Mouse (Mus musculus) left cerebral cortex, adult 9 months (tissue): Measurements from ENCODE around the gene Fancd2os.

Source experiments
- DNase-seq, 2 experiments: peaks; one replicate each; pipeline ENCODE4 v3.0.0; 2022; ENCODE audit warnings: low spot score in 2 of 2

Gene Fancd2os

DNA sequence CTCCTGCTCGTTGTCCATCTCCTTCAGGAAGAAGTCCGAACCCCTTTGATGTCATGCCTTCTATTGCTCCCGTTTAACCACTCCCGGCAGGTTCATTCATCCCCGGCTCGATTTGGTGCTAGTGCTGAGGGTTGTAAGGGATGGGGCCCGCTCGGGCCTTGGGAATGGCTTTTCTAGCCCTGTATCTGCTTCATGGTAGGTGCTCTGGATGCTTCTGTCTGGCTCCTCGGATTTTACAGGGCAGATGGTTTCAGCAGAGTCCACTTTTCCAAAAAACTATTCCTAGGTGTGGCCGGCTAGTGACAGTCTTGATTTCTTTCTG lies 4.7 kb upstream of the Fancd2os start:
- no peak for DNase-seq

DNA sequence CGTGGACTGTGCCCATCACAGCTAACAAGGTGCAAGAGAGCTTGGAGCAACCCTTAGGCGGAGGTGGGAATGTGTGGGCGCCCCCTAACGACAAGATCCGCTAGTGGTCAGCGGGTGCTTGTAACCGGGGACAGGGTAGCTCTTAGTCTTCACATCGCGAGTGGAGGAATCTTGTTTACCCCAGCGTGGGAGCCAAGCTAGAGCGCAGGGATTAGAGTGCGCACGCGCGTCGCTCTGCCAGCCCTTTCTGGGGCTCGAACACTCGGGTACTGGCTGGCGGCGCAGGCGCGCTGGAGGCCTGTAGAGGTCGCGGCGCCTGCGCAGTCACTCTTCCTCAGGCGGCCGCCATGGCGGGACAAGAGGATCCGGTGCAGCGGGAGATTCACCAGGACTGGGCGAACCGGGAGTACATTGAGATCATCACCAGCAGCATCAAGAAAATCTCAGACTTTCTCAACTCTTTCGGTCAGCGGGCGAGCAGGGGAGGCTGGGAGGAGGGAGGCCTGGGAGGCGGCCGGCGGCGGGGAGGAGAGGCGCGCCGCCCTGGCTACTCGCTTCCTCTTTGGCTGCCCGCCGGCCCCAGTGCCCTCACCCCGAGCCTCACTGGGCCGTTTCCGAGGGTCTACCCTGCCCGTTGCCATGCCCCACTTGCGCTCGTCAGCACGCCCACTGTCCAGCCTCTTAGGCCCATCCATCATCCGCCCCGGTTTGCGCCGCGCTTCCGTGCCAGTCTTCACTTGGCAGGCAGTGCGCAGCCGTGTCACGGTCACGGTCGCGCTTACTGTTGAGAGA lies 4.1 kb upstream of the Fancd2os start, which contains the start of gene Brk1:
Gene Brk1 (plus strand): TSS at position 341 of the 792 bp plus-strand sequence.
- peak; percentile 79 to 93 for DNase-seq

DNA sequence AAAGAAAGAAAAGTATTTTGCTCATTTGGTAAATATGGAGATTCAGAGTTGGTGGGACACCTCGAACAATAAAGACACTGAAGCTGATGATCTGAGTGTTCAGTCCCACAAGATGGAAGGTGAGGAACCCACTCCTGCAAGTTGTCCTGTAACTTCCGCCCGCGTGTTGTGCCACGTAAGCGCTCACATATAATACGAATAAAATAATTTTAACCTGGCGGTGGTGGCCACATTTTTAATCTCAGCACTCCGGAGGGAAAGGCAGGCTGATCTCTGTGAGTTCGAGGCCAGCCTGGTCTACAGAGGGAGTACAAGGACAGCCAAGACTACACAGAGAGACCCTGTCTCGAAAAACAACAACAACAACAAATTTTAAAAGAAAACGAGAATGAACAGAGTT lies 3.5 kb upstream of the Fancd2os start:
- DNase-seq, result no peak

DNA sequence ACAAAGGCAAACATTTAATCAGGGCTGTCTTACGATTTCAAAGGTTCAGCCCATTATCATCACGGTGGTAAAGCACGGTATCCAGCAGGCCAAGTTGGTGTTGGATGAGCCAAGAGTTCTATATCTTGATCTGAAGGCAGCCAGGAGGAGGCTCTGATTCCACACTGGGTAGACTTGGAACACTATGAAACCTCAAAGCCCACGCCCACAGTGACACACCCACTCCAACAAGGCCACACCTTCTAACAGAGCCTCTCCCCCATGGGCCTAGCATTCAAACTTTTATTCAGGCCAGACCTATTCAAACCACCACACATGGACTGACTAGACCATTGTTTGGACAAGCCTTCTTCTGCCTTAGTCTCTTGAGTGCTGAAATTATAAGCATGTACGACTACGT lies 2.3 kb upstream of the Fancd2os start:
- DNase-seq, result no peak

DNA sequence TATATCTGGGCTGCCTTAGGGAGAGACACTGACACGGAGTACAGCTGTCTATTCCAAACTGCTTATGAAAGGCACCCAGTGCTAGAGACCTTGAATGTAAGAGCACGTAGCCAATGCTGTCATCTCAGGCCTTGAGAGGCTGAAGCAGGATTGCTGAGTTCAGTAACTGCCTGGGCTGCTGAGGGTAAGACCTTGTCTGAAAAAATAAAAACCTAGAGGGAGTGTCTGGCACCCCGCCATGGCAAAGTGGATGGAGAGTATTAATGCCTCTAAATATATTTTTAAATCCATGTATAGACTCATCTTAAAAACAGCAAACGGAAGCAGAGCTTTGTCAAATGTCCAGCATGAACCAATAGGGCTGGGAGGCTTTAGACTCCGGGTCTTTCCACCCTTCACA lies 682 bp downstream of the Fancd2os start:
- no peak for DNase-seq

DNA sequence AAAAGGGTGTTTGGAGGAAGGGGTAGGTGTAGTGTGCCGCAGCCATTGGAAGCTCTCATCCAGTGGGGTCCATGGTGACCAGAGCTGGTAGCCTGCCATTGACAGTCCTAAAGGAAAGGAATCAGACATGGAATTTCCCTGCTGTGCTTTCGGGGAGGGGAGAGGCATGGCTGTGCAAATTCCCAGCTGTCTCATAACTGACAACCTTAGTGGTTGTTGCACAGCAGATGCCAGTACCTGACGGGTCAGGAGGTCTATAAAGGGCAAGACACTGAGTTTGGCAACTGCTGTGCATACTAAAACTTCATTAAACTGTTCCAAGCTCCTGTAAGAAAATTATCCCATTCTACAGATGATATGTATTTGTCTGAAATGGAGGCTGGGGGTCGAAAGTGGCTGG lies 2.6 kb downstream of the Fancd2os start:
- no peak for DNase-seq

DNA sequence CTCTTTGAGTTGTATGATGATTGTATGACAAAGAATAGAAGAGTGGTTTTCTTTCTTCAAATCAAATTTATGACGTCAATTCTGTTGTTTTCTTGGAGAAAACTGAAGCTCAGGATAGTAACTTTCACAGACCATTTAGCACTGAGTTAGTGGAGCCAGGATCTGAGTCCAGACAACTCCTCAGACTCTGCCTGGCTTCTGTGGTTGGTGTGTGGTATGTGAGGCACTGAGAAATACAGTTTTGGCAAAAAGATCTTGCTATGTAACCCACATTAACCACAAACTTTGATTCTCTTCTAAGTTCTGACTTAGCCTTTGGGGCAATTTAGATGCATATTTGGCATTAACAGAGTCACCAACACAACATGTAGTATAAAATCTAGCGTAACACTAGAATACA lies 7.9 kb downstream of the Fancd2os start:
- no peak for DNase-seq

DNA sequence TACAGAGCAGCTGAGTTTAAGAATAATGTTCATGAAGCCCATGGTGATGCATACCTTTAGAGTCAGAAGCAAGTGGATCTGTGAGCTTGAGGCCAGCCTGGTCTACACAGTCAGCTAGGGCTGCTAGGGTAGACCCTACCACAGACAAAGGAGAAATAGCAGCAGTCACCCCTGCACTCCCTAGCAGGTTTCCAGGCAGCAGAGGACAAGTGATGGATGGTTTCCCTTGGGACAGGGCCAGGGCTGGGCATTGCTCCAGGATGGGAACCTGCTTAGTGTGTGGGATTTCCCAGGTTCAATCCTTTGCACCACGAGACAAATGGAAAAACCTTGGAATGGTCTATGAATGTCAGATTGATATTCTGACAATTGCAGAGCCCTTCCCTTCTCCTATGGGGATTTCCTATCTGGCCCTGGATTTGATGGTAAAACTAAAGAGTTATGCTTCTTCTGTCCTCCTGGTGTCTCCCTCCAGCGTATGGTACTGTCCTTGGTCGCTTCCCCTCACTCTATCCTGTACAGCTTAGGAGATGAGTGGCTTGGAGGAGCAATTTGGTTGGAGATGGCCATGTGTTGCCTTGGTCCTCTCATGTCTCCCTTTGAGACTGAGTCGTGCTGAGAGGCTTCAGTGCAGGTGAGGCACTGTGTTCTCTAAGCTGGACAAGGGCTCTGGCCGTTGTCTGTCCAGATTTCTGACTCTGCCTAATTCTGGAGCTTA lies 13.9 kb downstream of the Fancd2os start:
- DNase-seq, result no peak

DNA sequence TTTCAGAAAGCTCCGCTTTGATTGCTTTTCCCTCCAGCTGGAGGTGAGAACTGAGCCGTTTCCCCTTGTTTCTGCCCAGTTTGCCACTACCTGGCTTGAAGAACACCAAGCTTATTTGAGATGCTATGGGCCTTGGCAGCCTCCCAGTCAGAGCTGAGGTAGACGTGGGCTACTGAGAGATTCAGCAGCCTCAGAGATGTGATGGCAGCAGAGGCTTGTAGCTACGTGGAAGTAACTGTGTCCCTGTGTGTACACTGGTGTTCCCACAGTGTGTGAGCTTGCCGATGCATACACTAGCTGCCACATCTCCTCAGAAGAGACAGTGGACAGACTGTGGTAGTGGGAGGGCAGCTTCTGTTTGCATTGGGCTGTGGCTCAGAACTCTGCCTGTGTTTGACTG lies 15.4 kb downstream of the Fancd2os start:
- peak in 1 of 2 experiments; percentile 20 for DNase-seq

DNA sequence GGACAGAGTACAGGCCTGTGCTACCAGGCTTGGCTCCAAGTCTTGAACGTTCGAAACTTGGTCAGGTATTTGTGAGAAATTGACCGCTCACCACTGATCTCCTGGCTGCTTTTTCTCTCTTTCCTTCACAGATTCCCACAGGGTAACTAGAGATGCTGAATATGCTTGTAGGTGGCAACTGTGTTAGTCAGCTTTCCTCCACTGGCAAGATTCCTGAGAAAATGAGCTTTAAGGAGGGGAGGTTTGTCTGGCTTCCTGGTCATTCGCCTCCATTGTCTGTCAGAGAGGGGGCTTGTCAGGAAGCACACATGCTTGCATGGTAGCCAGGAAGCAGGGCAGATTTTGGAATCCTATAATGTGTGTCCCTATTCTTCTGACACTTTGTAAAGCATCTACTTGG lies 17.5 kb downstream of the Fancd2os start:
- DNase-seq, result peak in 1 of 2 experiments; percentile 26

DNA sequence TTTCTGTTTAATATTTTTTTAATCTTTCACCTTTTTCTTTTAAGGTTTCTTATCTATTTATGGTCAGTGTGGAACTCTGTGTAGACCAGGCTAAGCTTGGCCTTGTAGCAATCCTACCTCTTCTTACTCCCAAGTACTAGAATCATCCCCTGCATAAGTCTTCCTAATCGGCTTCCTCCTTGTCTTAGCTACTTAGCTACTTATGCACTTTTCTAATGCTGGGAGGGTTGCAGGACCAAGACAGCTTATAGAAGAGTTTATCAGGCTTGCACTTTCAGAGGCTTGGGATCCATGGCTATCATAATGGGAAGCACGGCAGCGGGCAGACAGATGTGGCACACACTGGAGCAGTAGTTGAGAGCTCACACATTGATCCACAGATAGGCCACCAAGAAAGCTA lies 21.2 kb downstream of the Fancd2os start:
- DNase-seq, result no peak

DNA sequence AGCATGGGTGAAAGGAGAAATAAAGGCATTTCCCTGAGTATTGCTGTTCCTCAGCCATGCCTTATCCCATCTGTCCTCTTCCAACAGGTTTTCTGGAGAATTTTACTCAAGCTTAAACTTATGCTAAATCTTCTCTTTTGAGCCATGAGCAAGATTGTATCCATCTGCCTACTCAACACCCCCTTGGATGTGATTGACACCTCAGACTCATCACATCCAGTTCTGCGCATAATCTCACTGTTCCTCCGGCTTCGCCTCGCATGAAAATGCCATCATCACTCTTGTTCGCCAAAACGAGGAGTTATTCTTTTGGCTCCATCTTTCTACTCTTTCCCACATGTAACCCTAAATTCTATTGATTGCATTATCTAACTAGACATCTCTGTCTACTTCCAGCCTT lies 24.5 kb downstream of the Fancd2os start:
- peak; percentile 57 to 58 for DNase-seq

DNA sequence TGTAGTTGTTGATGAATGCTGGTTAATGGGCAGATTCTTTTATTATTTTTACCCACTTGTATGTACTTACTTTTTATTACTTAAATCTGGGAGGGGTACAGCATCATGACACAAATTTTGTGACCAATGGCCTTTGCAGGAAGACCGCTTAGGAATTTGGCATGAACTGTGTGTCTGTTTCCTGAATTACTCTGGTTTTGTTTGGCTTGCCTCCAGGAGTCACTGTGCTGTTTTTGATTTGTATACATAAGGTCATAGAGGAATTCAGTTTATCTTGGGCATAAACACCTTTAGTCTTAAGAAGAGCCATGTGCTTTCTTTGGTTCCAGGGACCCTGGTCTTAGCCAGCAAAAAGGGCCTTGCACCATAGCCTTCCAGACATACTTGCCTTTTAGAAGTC lies 36.0 kb downstream of the Fancd2os start:
- no peak for DNase-seq

DNA sequence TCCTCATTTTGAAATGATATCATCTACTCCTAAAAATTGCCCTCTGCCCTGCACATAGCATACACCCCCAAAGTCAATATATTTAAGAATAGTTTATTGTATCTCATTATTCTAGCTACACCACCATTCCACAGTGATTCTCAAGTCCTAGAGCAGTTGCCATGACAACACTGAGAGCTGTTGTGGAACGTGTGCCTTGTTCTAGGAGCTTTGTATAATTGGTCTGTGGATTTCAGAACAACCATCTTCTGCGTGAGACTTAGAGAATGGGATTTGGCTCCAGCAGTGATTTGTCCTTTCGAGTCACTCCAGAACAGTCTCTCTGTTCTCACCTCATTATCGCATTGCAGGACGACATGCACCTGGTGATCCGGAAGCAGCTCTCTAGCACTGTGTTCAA lies 40.8 kb downstream of the Fancd2os start:
- DNase-seq, result peak; percentile 10 to 12
